Mouse (Mus musculus): ENCODE data around the gene Gatad2a. TPM values are rescaled to one million over a fixed set of nuclear protein-coding genes. Genes with fewer than 3 reads are reported as not detected.

The Gatad2a gene
- polyA plus RNA-seq, 1 experiment from 2014 or later = 57.3 TPM

DNA sequence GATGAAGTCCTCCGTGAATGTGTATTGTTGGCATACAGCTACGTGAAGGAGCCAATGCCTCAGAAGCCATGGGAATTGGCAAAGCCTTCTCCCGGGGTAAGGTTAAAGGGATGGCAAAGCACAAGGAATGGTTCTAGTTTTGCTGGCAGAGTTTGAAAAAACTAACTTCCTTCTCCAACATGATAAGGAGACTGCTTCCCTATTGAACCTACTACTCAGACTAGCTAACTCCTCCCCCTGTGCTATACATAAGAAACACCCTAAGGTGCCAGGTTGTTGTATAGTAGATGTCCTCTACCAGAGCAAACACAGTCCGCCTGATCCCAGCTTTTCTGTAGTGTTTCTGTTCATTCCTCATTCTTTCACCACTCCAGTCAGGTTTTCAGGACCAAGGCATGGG is 17.7 kb downstream of the Gatad2a start:
- Histone ChIP-seq H3K9me3 (no peaks in the 10 kb centered on the region), H3K27me3 (replicated peaks; ENCODE audit: low read depth, poor library complexity, severe bottlenecking) (0 out of 2 replicates have a peak, but pooled peaks cover 3% of the 10 kb centered on the region), H3K4me3 (no peak overlapping the region), H3K36me3 (replicated peaks) (no peaks in the 10 kb centered on the region), H3K27ac (replicated peaks) (no peak overlapping the region), H3K4me1 (peaks cover 23% of the 10 kb centered on the region)
- no peak for DNase-seq (ENCODE audit: low spot score)
- 94% methylated on average over 4 of the region's 4 CpGs for WGBS

DNA sequence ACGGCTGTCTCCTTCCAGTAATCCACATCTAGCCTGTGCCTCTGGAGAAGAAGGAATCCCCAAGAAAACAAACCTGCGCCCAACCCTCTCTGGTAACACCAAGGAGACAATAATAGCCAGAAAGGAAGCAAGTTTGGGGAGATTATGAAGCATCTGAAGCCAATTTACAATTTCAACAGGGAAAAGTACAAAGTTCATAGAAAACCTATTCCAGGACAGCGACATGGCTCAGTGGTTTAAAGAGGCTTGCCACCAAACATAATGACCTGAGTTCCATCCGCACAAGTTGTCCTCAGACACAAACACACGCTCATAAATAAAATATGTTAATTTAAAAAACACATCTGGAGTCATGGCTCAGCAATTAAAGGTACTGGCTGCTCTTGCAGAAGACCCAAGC is 21.4 kb downstream of the Gatad2a start:
- peak overlapping the region; percentile 96 for H3K27ac ChIP-seq (replicated peaks)
- peak overlapping the region; percentile 98 for H3K4me3 ChIP-seq
- peaks cover 53% of the 10 kb centered on the region for H3K4me1 ChIP-seq
- H3K9me3 ChIP-seq = no peaks in the 10 kb centered on the region
- H3K36me3 ChIP-seq (replicated peaks) = no peaks in the 10 kb centered on the region
- no peak for DNase-seq (ENCODE audit: low spot score)
- H3K27me3 ChIP-seq (replicated peaks; ENCODE audit: low read depth, poor library complexity, severe bottlenecking) = 0 out of 2 replicates have a peak, but pooled peaks cover 3% of the 10 kb centered on the region
- 37% methylated on average over 5 of the region's 5 CpGs for WGBS

DNA sequence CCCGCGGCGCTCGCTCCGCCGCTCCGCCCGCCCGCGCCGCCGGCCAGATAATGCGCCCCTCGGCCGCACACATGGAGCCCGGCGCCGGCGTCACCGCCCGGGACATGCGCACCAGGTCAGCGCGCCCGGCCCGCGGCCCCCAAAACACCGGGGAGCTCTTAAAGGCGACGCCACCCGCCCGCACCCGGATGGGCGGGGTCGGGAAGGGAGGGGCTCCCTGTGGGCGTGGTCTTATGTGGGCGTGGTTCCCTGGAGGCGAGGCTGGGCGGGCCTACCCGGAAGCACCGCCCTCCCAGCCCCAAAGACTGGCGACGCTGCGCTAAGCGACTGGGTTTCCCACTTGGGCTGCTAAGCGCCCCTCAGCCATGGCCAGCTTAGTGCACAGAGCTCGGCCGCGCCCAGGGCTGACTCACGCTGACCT is 22.0 kb downstream of the Gatad2a start:
- peaks cover 53% of the 10 kb centered on the region for H3K4me1 ChIP-seq
- peak overlapping the region; percentile 96 for H3K27ac ChIP-seq (replicated peaks)
- 0 out of 2 replicates have a peak, but pooled peaks cover 3% of the 10 kb centered on the region for H3K27me3 ChIP-seq (replicated peaks; ENCODE audit: low read depth, poor library complexity, severe bottlenecking)
- H3K9me3 ChIP-seq = no peaks in the 10 kb centered on the region
- peak; percentile 97 for DNase-seq (ENCODE audit: low spot score)
- H3K4me3 ChIP-seq = peak overlapping the region; percentile 98
- under 1% methylated on average over 49 of the region's 50 CpGs for WGBS
- H3K36me3 ChIP-seq (replicated peaks) = no peaks in the 10 kb centered on the region

DNA sequence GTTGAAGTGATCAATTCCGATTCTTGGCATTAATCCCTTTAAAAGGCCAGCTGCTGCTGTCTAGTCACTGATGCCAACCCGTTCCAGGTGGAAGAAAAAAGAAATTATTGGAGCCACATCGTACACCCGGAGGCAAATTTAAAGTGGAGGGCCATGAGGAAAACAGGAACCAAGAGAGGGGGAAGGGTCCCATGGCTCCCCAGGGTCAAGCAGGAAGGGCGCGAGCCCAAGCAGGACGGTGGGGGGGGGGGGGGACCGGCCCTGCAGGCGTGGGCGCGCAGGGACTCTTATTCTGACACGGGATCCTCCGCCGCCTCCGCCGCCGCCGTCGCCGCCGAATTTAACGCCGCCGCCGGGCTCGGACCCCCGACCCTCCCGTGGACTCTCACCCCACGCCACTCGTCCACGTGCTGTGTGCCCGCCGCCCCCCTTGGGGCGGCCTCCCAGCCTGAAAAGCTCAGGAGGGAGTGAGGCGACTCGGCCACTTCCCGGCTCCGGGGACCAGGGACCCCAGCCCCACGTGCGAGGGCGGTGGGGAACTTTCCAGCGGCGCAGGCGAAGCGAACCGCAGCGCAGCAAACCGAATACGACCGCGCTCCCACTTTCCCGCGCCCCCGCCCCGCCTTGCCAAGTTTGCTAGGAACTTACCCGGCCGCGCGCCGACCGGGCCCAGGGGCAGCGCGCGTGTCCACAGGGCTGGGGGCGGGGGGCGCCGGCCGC is 22.6 kb downstream of the Gatad2a start:
- peak; percentile 79 for DNase-seq (ENCODE audit: low spot score)
- Histone ChIP-seq H3K27ac (replicated peaks) (peak overlapping the region; percentile 96), H3K9me3 (no peaks in the 10 kb centered on the region), H3K36me3 (replicated peaks) (no peaks in the 10 kb centered on the region), H3K4me3 (peak overlapping the region; percentile 98), H3K27me3 (replicated peaks; ENCODE audit: low read depth, poor library complexity, severe bottlenecking) (0 out of 2 replicates have a peak, but pooled peaks cover 3% of the 10 kb centered on the region), H3K4me1 (peaks cover 53% of the 10 kb centered on the region)
- WGBS = under 1% methylated on average over 68 of the region's 68 CpGs

DNA sequence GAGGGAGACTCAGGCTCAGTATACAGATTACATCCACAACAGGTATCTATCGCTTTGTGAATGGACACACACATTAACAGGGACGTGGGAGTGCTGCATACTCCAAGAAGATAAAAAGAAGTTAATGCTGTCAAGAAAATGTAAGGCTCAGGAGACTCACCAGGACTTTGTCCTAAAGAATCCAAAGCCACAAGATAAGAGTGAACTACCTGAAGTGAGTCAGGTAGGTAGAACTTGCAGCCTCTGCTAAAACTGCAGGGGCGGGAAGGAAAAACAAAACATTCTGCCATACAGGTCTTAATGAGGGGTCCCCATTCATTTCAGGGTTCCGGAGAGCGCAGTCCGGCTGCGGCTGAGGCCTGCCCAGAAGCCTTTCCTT is 23.1 kb downstream of the Gatad2a start:
- H3K36me3 ChIP-seq (replicated peaks) = 0 out of 2 replicates have a peak, but pooled peaks cover 2% of the 10 kb centered on the region
- DNase-seq (ENCODE audit: low spot score) = no peak
- 0 out of 2 replicates have a peak, but pooled peaks cover 3% of the 10 kb centered on the region for H3K27me3 ChIP-seq (replicated peaks; ENCODE audit: low read depth, poor library complexity, severe bottlenecking)
- H3K9me3 ChIP-seq = no peaks in the 10 kb centered on the region
- WGBS = 15% methylated on average over 7 of the region's 7 CpGs
- H3K4me1 ChIP-seq = peaks cover 53% of the 10 kb centered on the region
- peak overlapping the region; percentile 96 for H3K27ac ChIP-seq (replicated peaks)
- H3K4me3 ChIP-seq = peak overlapping the region; percentile 98

DNA sequence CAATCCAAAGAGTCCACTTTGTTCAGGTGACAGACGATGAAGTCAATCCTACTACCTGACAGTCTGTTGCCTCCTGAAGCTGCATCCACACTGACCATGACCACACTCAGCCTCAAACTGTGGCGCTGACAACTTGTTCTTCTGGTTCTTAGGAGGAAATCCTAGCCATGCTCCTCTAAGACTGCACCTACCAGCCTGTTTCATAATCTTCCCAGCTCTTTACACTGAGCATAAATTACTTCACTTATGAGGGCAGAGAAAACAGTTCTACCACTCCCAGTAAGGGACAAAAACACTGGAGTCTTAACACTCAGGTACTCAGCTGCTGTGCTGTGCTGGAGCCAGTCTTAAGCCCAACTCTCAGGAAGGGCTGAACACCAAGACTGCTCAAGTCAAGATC is 25.3 kb downstream of the Gatad2a start:
- peaks cover 41% of the 10 kb centered on the region for H3K4me1 ChIP-seq
- H3K9me3 ChIP-seq = no peaks in the 10 kb centered on the region
- WGBS = 86% methylated on average over 2 of the region's 2 CpGs
- H3K27me3 ChIP-seq (replicated peaks; ENCODE audit: low read depth, poor library complexity, severe bottlenecking) = 0 out of 2 replicates have a peak, but pooled peaks cover 3% of the 10 kb centered on the region
- 0 out of 2 replicates have a peak, but pooled peaks cover 13% of the 10 kb centered on the region for H3K36me3 ChIP-seq (replicated peaks)
- H3K27ac ChIP-seq (replicated peaks) = no peak overlapping the region
- DNase-seq (ENCODE audit: low spot score) = no peak
- H3K4me3 ChIP-seq = peak overlapping the region; percentile 28; the same call in 1 of the 2 replicates

DNA sequence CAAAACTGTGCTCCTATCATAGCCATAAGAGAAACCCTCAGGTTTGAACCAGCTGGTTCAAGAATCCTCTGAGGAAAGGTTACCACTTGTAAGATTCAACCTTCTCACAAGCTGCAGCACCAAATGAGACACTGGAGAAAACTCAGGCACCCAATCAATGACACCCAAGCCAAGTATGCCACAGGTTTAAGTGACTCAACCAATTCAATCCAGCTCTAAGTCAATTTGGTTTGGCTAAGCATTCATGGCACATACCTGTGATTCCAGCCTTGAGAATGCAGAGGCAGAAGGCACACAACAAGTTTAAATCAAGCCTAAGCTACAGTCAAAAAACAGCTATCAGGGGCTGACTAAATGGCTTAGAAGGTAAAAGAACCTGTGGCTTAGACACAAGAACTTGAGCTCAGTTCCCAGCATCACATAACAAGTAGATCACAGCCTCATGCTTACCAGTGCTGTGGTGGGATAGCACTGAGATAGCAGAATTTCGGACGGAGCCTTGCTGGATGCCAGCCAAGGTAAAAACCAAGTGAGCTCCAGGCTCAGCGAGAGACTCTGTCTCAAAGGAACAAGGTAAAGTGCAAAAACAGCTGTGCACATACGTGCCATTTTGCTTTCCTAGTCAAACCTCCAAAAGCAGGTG is 28.8 kb downstream of the Gatad2a start:
- Histone ChIP-seq H3K27me3 (replicated peaks; ENCODE audit: low read depth, poor library complexity, severe bottlenecking) (no peaks in the 10 kb centered on the region), H3K36me3 (replicated peaks) (peaks cover 42% of the 10 kb centered on the region), H3K4me3 (no peak overlapping the region), H3K27ac (replicated peaks) (no peak overlapping the region), H3K9me3 (no peaks in the 10 kb centered on the region), H3K4me1 (peaks cover 20% of the 10 kb centered on the region)
- WGBS = 91% methylated on average over 4 of the region's 4 CpGs
- no peak for DNase-seq (ENCODE audit: low spot score)

DNA sequence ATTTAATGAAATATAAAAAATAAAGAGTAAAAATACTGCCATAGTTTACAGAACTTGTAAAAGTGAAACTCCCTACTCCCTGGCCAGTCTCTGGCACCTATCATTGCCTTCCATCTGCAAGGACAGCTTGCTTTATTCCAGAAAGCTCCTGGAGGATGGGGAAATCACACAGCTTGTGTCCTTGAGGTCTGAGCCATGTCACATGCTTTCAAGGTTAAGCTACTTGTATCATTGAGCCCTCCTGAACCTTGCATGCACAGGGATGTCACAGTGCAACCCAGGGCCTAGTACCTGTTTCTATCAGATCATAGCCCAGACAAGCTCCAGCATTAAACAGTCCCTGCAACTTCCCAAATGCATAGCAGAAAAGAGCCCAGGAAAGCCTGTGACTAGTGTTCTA is 36.9 kb downstream of the Gatad2a start:
- Histone ChIP-seq H3K27ac (replicated peaks) (no peak overlapping the region), H3K9me3 (no peaks in the 10 kb centered on the region), H3K4me1 (peaks cover 8% of the 10 kb centered on the region; the same call in 1 of the 2 replicates), H3K36me3 (replicated peaks) (peaks cover 33% of the 10 kb centered on the region), H3K27me3 (replicated peaks; ENCODE audit: low read depth, poor library complexity, severe bottlenecking) (no peaks in the 10 kb centered on the region), H3K4me3 (no peak overlapping the region)
- DNase-seq (ENCODE audit: low spot score) = no peak

DNA sequence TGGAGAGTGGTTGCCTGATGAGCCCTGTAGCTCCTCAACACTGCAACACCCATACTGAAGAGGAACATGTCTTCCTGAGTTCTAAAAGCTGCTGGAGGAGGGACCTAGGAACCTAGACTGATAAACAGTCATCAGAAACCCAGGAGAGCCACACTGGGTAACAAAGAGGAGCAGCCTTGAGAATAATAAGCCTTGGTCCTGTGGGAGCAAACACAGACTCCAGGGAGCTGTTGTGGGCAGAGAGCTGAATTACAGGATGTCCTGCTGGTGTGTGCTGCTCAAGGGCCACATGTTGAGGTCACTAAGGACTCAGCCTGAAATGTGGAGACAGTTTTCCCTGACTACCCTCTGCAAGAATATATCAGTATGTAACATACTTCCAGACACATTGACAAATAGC is 38.3 kb downstream of the Gatad2a start:
- no peak for DNase-seq (ENCODE audit: low spot score)
- Histone ChIP-seq H3K4me3 (no peak overlapping the region), H3K9me3 (no peaks in the 10 kb centered on the region), H3K27me3 (replicated peaks; ENCODE audit: low read depth, poor library complexity, severe bottlenecking) (no peaks in the 10 kb centered on the region), H3K27ac (replicated peaks) (no peak overlapping the region), H3K4me1 (peaks cover 8% of the 10 kb centered on the region; the same call in 1 of the 2 replicates), H3K36me3 (replicated peaks) (peaks cover 23% of the 10 kb centered on the region)

DNA sequence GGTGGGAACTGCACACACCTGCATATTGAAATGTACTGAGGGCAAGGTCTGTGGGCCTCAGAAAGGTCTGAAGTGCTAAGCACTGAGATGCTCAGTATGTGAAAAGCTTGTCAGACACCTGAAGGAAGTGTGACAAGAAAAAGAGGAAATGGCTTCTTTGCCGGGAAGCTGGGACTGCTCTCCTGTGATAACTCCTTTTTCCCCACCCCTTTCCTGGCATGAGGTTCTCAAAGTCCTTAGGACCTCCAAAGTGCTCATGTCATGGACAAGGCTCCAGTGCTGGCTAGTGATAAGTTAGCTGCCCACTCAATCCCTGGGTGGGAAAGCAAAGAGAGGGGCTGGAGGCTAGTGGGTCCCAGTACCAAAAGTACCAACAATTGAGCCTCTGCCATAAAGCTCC is 38.8 kb downstream of the Gatad2a start:
- WGBS = 71% methylated on average over 1 of the region's 1 CpGs
- no peak for DNase-seq (ENCODE audit: low spot score)
- Histone ChIP-seq H3K4me1 (peaks cover 8% of the 10 kb centered on the region; the same call in 1 of the 2 replicates), H3K27me3 (replicated peaks; ENCODE audit: low read depth, poor library complexity, severe bottlenecking) (no peaks in the 10 kb centered on the region), H3K9me3 (no peaks in the 10 kb centered on the region), H3K4me3 (no peak overlapping the region), H3K27ac (replicated peaks) (no peak overlapping the region), H3K36me3 (replicated peaks) (peaks cover 18% of the 10 kb centered on the region)

DNA sequence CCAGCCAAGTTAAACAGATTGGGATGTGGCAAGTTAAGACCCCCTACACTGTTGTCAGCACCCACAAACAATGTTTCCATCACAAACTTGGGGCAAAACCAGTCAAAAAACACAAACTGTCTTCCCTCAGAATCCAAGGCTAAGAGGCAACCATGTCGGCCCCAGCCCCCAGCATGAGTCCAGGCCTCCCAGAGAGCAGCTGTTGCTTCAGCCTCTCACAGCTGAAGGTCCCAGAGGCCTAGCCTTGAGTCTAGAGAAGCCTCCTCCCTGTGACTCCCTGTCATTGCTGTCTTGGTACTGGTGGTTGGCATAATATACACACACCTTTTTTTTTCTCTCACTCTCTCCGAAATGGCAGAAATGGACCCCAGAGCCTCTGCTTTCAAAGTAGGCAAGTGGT is 39.5 kb downstream of the Gatad2a start:
- no peak for DNase-seq (ENCODE audit: low spot score)
- Histone ChIP-seq H3K4me1 (peaks cover 8% of the 10 kb centered on the region; the same call in 1 of the 2 replicates), H3K9me3 (no peaks in the 10 kb centered on the region), H3K36me3 (replicated peaks) (peaks cover 12% of the 10 kb centered on the region), H3K27me3 (replicated peaks; ENCODE audit: low read depth, poor library complexity, severe bottlenecking) (no peaks in the 10 kb centered on the region), H3K27ac (replicated peaks) (no peak overlapping the region), H3K4me3 (no peak overlapping the region)
- WGBS = 81% methylated on average over 2 of the region's 2 CpGs

DNA sequence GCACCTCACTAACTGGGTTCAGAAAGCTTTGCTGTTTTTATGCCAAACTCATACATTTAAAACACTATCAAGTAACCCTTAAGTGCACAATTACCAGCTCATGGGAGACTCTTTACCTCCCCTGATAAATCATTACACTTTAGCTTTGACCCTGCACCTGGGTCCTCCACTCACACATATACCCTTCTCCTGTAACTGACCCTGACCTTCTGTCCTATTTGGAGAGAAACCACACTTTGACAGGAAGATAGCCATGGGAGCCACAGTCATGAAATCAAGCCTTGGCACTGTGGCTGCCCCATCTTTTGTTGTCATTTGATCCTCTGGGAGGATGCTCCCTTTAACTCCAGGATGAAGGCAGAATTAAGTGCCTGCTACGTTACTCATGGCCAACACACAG is 41.5 kb downstream of the Gatad2a start:
- Histone ChIP-seq H3K4me1 (peaks cover 8% of the 10 kb centered on the region; the same call in 1 of the 2 replicates), H3K36me3 (replicated peaks) (peaks cover 19% of the 10 kb centered on the region), H3K27me3 (replicated peaks; ENCODE audit: low read depth, poor library complexity, severe bottlenecking) (no peaks in the 10 kb centered on the region), H3K9me3 (no peaks in the 10 kb centered on the region), H3K4me3 (no peak overlapping the region), H3K27ac (replicated peaks) (no peak overlapping the region)
- DNase-seq (ENCODE audit: low spot score) = no peak
- 64% methylated on average over 1 of the region's 1 CpGs for WGBS

DNA sequence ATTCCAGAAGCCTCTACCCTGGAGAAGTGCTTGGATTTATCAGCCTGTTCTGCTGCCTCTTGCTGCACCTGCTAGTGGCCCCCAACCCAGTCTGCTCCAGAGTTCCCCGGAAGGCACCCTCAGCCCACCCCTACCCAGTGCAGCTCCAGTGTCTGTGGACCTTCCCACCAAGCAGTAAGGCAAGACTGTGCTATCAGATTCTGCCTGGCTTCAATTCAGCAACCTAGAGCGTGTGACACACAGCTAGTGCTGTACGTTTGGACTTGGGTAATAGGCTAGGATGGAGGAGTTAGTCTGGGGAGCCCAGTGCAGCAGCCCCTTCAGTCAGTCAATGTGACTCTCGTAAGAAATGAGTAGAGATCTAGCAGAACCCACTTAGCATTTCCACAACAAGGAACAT is 42.0 kb downstream of the Gatad2a start:
- no peak overlapping the region for H3K27ac ChIP-seq (replicated peaks)
- no peaks in the 10 kb centered on the region for H3K27me3 ChIP-seq (replicated peaks; ENCODE audit: low read depth, poor library complexity, severe bottlenecking)
- peaks cover 8% of the 10 kb centered on the region; the same call in 1 of the 2 replicates for H3K4me1 ChIP-seq
- no peak overlapping the region for H3K4me3 ChIP-seq
- DNase-seq (ENCODE audit: low spot score) = no peak
- H3K36me3 ChIP-seq (replicated peaks) = peaks cover 23% of the 10 kb centered on the region
- H3K9me3 ChIP-seq = no peaks in the 10 kb centered on the region
- 89% methylated on average over 4 of the region's 4 CpGs for WGBS
